Mouse (Mus musculus) embryonic facial prominence, embryonic 14.5 days (tissue): ENCODE data around the gene Zfyve27. TPM values are rescaled to one million over a fixed set of nuclear protein-coding genes. Genes with fewer than 3 reads are reported as not detected.

ENCODE experiments used
- ATAC-seq: fragments of 200-750 bp; cut with Nextera tagmentation; 2 replicates; pipeline ENCODE4 v1.8.0; 2017; ENCODE audit warnings: low read depth, moderate number of reproducible peaks, moderate TSS enrichment
- DNase-seq: peaks from one replicate; pipeline ENCODE4 v3.0.0-alpha.2; 2015; ENCODE audit warnings: low spot score
- H3K27ac ChIP-seq: fragments of 300-500 bp; sonication (generic); replicated peaks from 2 replicates; pipeline ENCODE4 v1.5.1; 2014; ENCODE audit warnings: low read depth, mild to moderate bottlenecking, low read length, moderate library complexity
- H3K27me3 ChIP-seq: fragments of 300-500 bp; sonication (generic); replicated peaks from 2 replicates; pipeline ENCODE4 v1.6.1; 2014; ENCODE audit warnings: low read length; ENCODE audit not compliant: control insufficient read depth, insufficient read depth
- H3K36me3 ChIP-seq: fragments of 300-500 bp; sonication (generic); 2 replicates; pipeline ENCODE4 v1.6.1; 2014; ENCODE audit warnings: low read length, mixed read lengths; ENCODE audit not compliant: control insufficient read depth, insufficient read depth
- H3K4me1 ChIP-seq: fragments of 300-500 bp; sonication (generic); 2 replicates; pipeline ENCODE4 v1.6.1; 2014; ENCODE audit warnings: antibody characterized with exemption, low read length; ENCODE audit not compliant: control insufficient read depth, insufficient read depth
- H3K4me2 ChIP-seq: fragments of 300-500 bp; sonication (generic); 2 replicates; pipeline ENCODE4 v1.6.1; 2014; ENCODE audit warnings: low read depth, mild to moderate bottlenecking, low read length, moderate library complexity, mixed read lengths
- H3K4me3 ChIP-seq: fragments of 300-500 bp; sonication (generic); 2 replicates; pipeline ENCODE4 v1.5.1; 2014; ENCODE audit warnings: low read depth, mild to moderate bottlenecking, low read length
- H3K9ac ChIP-seq: fragments of 300-500 bp; sonication (generic); 2 replicates; pipeline ENCODE4 v1.6.1; 2014; ENCODE audit warnings: low read depth, mild to moderate bottlenecking, low read length, moderate library complexity, mixed read lengths
- H3K9me3 ChIP-seq: fragments of 300-500 bp; sonication (generic); 2 replicates; pipeline ENCODE4 v1.6.1; 2016; ENCODE audit warnings: low read length; ENCODE audit not compliant: control insufficient read depth
- WGBS: fragments of 180-500 bp; shearing (Covaris S2); extraction: QIAGEN DNeasy Blood & Tissue Kit; methylation state at CpG from one replicate; pipeline ENCODE4 v1.1.7; 2014; 5-methylcytosine and 5-hydroxymethylcytosine counted together
- polyA plus RNA-seq: library from polyadenylated mRNA; unstranded; fragments of >200 nt; fragmentation: Nextera tagmentation; extraction: Ambion mirVana; gene quantifications from 2 replicates; pipeline ENCODE4 v1.2.1, GENCODE M21; 2014

Gene Zfyve27
- polyA plus RNA-seq, 1 experiment from 2014 or later = 12.2 TPM

GRCm38 (mm10) chr19:42202467-42202866, 38.7 kb downstream of the Zfyve27 start:
- ATAC-seq = no peak
- peaks cover 61% of the 10 kb centered on the region for H3K27me3 ChIP-seq

DNA sequence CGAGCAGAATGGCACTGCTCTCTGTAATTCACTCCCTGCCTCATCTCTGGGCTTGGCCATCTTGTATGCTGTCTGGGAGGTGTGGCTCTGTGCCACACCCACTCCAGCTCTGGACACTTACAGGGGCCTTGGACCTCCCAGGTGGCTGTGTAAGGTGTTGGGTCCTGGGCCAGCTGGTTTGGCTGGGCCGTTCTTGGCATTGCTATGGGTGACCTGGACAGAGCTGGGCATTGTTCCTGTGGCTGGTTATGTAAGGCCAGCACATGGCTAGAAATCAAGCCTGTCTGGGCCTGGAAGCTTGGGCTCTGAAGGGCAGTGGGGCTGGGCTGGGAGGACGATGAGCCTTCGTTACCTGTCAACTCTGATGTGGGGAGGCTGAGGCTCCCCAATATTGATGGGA, 40.6 kb downstream of the Zfyve27 start:
- Histone ChIP-seq H3K9ac (no peak overlapping the region), H3K9me3 (no peaks in the 10 kb centered on the region), H3K27me3 (peaks cover 50% of the 10 kb centered on the region), H3K4me3 (no peak overlapping the region), H3K4me1 (peaks cover 14% of the 10 kb centered on the region; the same call in 1 of the 2 replicates), H3K4me2 (no peak overlapping the region), H3K36me3 (no peaks in the 10 kb centered on the region), H3K27ac (no peak overlapping the region)
- DNase-seq (no peak), ATAC-seq (no peak)
- WGBS = 77% methylated on average over 4 of the region's 4 CpGs

More at GRCm38 (mm10) chr19:42202467-42202866, 38.7 kb downstream of the Zfyve27 start:
- Histone ChIP-seq H3K4me3 (peak overlapping the region; percentile 35; the same call in 1 of the 2 replicates), H3K9ac (0 out of 2 replicates have a peak overlapping the region, but pooled peaks have one; percentile 30), H3K27ac (no peak overlapping the region), H3K9me3 (no peaks in the 10 kb centered on the region), H3K36me3 (no peaks in the 10 kb centered on the region), H3K4me1 (peaks cover 14% of the 10 kb centered on the region; the same call in 1 of the 2 replicates), H3K4me2 (peak overlapping the region; percentile 55)
- WGBS = 43% methylated on average over 8 of the region's 8 CpGs
- DNase-seq = no peak

- WGBS = 45% methylated on average over 8 of the region's 8 CpGs
- ATAC-seq = no peak
- H3K9ac ChIP-seq = no peak overlapping the region
Measured at GRCm38 (mm10) chr19:42205201-42205600, 41.5 kb downstream of the Zfyve27 start.

DNA sequence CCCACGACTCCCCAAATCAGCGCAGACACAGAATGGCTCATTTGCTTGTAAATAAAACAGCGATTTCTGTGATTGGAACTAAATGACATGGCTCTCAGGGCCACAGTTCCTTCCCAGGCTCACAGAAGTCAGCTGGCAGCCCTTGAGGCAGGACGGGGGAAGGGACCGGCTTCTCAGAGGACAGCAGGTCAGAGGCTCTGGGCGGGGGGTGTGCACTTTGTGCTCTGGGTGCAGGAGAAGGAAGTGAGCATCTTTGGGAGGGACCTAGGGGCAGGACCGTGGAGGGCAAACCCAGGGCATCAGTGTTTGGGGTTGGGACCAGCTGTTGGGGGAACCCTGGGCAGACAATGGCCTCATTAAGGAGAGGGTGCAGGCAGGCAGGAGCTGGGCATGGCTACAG, 45.7 kb downstream of the Zfyve27 start:
- Histone ChIP-seq H3K9me3 (no peaks in the 10 kb centered on the region), H3K4me2 (no peak overlapping the region), H3K27ac (no peak overlapping the region), H3K9ac (no peak overlapping the region), H3K4me1 (peaks cover 5% of the 10 kb centered on the region; the same call in 1 of the 2 replicates), H3K27me3 (no peaks in the 10 kb centered on the region; the same call in 1 of the 2 replicates), H3K36me3 (no peaks in the 10 kb centered on the region), H3K4me3 (no peak overlapping the region)
- WGBS = 42% methylated on average over 7 of the region's 7 CpGs
- ATAC-seq (peak; percentile 53; the same call in 1 of the 2 replicates), DNase-seq (no peak)

More at GRCm38 (mm10) chr19:42205201-42205600, 41.5 kb downstream of the Zfyve27 start:
- H3K4me2 ChIP-seq = no peak overlapping the region
- H3K9me3 ChIP-seq = no peaks in the 10 kb centered on the region
- H3K27ac ChIP-seq = no peak overlapping the region
- H3K27me3 ChIP-seq = peaks cover 41% of the 10 kb centered on the region
- peaks cover 14% of the 10 kb centered on the region; the same call in 1 of the 2 replicates for H3K4me1 ChIP-seq
- H3K4me3 ChIP-seq = no peak overlapping the region
- no peaks in the 10 kb centered on the region for H3K36me3 ChIP-seq
- DNase-seq = peak; percentile 56

DNA sequence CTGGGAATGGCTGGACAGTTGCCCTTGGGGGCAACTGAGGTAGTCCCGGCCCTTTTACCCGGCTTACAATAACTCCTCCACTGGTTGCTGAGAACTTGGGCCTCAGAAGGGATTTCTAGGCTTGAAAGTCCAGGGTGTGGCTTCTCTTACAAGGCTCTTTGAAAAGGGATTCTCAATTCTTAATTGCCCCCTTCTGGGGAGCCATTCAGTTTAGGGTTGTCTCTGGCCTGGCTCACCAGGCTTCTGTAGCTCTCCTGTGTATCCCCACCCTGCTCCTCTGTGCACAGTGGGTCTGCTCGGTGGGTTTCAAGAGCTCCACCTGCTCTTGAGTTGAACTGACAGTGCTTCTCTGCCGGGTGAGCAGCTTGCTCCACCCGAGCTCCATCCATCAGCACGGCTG, 46.2 kb downstream of the Zfyve27 start:
- no peak overlapping the region for H3K27ac ChIP-seq
- H3K4me3 ChIP-seq = no peak overlapping the region
- no peaks in the 10 kb centered on the region for H3K9me3 ChIP-seq
- H3K9ac ChIP-seq = no peak overlapping the region
- peaks cover under 1% of the 10 kb centered on the region; the same call in 1 of the 2 replicates for H3K4me1 ChIP-seq
- no peaks in the 10 kb centered on the region for H3K36me3 ChIP-seq
- no peak for DNase-seq
- WGBS = 38% methylated on average over 6 of the region's 6 CpGs
- H3K4me2 ChIP-seq = no peak overlapping the region
- no peaks in the 10 kb centered on the region for H3K27me3 ChIP-seq
- ATAC-seq = no peak

GRCm38 (mm10) chr19:42211936-42212335, 48.2 kb downstream of the Zfyve27 start:
- H3K4me1 ChIP-seq = no peaks in the 10 kb centered on the region
- no peak for DNase-seq
- H3K36me3 ChIP-seq = no peaks in the 10 kb centered on the region
- H3K9ac ChIP-seq = no peak overlapping the region
- no peak overlapping the region for H3K4me3 ChIP-seq
- H3K4me2 ChIP-seq = no peak overlapping the region
- H3K27me3 ChIP-seq = no peaks in the 10 kb centered on the region
- 20% methylated on average over 8 of the region's 8 CpGs for WGBS
- ATAC-seq = no peak
- no peak overlapping the region for H3K27ac ChIP-seq
- no peaks in the 10 kb centered on the region for H3K9me3 ChIP-seq

DNA sequence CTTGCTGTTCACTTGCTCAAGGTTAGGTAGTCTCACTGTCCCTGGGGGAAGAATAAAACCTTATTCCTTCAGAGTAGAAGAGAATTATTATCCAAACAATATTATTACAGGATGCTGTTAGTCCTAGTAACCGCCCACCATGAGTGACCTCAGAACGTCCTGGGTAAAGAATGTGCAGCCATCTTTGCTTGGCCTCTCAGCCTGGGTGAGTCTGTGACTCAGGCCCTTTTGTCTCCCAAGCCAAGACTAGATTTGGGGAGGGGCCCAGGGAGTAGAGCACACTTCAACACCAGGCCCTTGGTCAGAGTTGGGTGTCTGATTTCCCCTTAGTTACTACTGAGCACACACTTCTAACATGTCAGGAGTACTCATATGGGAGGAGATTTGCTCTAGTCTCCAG, 50.9 kb downstream of the Zfyve27 start:
- no peaks in the 10 kb centered on the region for H3K36me3 ChIP-seq
- no peak for DNase-seq
- H3K4me1 ChIP-seq = no peaks in the 10 kb centered on the region
- no peaks in the 10 kb centered on the region for H3K9me3 ChIP-seq
- H3K27ac ChIP-seq = no peak overlapping the region
- ATAC-seq = no peak
- no peak overlapping the region for H3K4me2 ChIP-seq
- H3K27me3 ChIP-seq = no peaks in the 10 kb centered on the region; the same call in 1 of the 2 replicates
- no peak overlapping the region for H3K9ac ChIP-seq
- H3K4me3 ChIP-seq = no peak overlapping the region
- 82% methylated on average over 2 of the region's 2 CpGs for WGBS

DNA sequence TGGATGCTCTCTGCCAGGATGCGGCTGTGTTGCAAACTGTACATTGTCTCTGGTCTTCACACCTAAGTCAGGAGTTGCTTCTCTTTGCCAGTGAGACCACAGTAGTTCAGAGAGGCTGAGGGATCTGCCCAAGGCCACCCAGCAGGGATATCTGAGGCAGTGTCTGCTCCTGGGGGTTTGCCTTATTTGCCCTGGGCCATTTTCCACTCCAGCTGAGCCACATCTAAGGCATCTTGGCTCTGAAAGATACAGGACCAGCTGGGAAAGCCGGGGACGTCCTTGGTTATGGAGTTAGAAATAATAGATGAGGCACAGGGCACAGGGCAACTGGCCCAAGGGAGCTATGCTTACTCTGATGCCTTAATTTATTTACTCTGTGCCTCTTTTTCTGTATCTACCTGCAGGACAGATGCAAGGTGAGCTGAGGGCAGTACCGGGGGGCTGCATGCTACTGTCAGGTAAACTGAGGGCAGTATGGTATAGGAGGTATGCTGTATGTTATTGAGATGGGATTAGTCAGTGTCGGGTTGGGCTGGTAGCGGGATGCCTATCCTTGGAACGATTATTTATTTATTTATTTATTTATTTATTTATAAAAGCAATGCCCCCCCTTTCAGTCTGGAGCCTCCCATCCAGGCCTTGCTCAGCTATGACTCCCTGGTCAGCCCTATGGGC, 53.1 kb downstream of the Zfyve27 start:
- Histone ChIP-seq H3K27me3 (no peaks in the 10 kb centered on the region; the same call in none of the 2 replicates), H3K9ac (no peak overlapping the region), H3K4me3 (no peak overlapping the region), H3K27ac (no peak overlapping the region), H3K9me3 (no peaks in the 10 kb centered on the region), H3K4me1 (no peaks in the 10 kb centered on the region), H3K4me2 (no peak overlapping the region), H3K36me3 (no peaks in the 10 kb centered on the region)
- DNase-seq (no peak), ATAC-seq (no peak)
- WGBS = 71% methylated on average over 7 of the region's 7 CpGs

GRCm38 (mm10) chr19:42217374-42217763, 53.6 kb downstream of the Zfyve27 start:
- WGBS = 5% methylated on average over 2 of the region's 2 CpGs
- DNase-seq = no peak

More at GRCm38 (mm10) chr19:42217374-42217763, 53.6 kb downstream of the Zfyve27 start:
- no peak overlapping the region for H3K4me2 ChIP-seq
- ATAC-seq = no peak
- no peaks in the 10 kb centered on the region for H3K36me3 ChIP-seq
- H3K27ac ChIP-seq = no peak overlapping the region
- no peaks in the 10 kb centered on the region for H3K9me3 ChIP-seq
- H3K9ac ChIP-seq = no peak overlapping the region
- H3K4me3 ChIP-seq = no peak overlapping the region
- no peaks in the 10 kb centered on the region for H3K4me1 ChIP-seq
- no peaks in the 10 kb centered on the region; the same call in none of the 2 replicates for H3K27me3 ChIP-seq
